Mouse (Mus musculus) adrenal gland, postnatal 0 days (tissue): ENCODE results near the gene Ovol3. TPM values are rescaled to one million over a fixed set of nuclear protein-coding genes. Genes with fewer than 3 reads are reported as not detected.

Experiments
- polyA plus RNA-seq: library from polyadenylated mRNA; unstranded; fragments of >200 nt; fragmentation: Nextera tagmentation; extraction: Ambion mirVana; gene quantifications from 2 replicates; pipeline ENCODE4 v1.2.1, GENCODE M21; 2015

Gene Ovol3
- polyA plus RNA-seq = not detected in 2 replicates

DNA sequence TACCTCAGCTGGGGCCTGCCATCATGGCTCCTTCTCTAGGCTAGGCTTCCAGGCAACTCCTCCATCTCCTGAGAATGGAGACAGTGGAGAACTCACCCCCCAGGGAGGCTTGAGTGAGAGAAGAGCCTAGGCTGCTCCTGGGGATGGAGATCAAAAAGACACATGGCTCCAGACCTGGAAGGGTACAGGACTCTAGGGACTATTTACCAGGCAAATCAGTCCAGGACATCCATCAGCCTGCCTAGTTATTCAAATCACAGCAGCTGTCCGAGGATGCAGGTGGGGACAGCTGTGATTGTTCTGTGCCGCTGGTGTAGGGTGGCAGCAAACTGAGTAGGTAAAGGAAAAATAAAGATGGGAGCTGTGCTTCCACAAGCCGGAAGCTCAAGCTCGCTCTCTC, at the start of gene Ovol3:
Gene Ovol3 (minus strand): TSS at position 101 of the 400 bp plus-strand sequence.

DNA sequence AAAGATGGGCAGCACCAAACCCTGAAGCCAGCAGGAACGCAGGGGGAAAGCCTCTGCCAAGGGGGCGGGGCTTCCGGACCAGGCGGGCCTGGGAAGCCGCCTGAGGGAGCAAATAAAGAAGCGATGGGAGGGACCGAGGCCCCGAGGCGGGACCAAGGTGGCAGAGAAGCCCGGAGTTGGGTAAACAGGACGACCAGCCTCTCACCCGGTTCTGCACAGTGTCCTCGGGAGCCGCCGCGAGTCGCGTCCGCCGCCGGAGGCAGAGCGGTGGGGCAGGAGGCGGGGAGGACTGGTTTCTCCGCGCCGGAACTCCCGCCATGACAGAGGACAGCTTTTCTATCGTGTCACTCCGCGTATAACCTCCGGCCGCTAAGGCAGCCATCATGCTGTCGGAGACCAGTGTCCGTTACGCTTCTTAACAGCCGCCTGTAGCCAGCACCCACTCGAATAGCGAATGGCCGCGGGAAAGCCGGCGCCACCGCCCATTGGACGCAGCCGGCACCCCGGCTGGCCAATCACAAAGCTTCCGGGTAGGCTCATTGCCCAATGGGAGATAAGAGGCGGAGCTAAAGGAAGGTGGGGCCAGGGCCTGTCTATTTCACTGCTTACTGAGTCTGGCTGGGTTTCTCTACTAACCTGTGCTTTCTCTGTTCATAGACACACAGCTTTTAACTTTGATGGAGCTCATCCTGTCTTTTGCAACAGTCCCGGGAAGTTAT, 44.6 kb upstream of the Ovol3 start, which contains the start of the genes Thap8 and Wdr62:
Gene Thap8 (plus strand): TSS at position 144 of the 719 bp plus-strand sequence.
Gene Wdr62 (minus strand): TSS at position 469 of the 719 bp plus-strand sequence.

DNA sequence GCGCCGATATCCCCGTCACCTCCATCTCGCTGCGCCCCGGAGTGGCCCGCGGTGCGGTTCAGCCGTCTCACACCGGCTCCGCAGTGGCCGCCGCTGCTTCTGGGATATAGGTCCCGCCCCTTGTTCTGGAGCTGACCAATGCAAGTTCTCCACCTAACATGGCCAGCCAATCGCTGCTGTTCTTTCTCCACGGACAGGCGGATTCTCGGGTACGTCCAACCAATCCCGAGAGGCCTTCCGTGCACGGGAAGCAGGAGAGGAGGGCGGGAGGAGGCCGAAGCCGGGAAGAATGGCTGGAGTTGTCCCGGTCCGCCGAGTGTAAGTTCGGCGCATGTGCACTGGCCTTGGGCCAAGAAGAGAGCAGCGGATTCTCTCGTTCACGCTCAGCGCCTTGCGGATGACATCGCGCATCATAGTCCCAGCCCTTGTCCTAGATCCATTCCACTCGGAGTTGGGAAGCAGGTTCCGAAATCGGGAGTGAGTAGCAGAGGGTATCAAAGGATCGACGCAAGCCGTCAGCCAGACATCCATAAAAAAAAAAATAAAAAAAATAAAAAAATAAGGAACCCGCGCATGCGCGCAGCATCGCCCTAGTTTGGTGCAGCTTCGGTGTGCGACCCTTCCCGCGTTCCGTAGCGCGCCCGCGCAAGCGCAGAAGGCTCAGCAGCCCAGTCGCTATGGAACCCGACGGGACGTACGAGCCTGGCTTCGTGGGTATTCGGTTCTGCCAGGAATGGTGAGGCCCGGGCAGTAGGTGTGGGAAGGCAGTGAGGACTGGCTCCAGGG, 3.7 kb downstream of the Ovol3 start, which contains the start of the genes Polr2i and Tbcb:
Gene Polr2i (plus strand): TSS at position 280 of the 786 bp plus-strand sequence.
Gene Tbcb (minus strand): TSS at position 604 of the 786 bp plus-strand sequence.

GRCm38 (mm10) chr7:30198481-30198971, 37.0 kb downstream of the Ovol3 start, which contains the start of gene Capns1:
Capns1 (minus strand) TSS chr7:30198811.

DNA sequence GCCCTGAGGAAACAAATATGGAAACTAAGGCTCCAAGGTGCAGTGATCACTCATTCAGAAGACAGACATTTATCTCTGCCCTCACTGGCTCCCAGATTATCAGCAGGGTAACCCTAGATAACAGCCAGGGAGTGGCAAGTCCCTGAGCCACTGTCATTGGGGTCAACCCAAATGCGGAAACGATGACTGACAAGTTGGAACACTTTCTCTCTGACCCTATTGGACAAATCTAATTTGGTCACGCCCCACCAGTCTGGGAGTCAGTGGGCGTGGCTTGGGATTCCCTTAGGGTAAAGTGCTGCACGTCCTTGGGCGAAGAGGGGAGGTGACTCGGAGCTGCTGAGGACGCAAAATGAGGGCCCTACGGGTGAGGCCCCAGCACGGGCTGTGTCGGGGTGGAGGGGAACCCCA, 51.6 kb downstream of the Ovol3 start, which contains the start of gene Cox7a1:
Gene Cox7a1 (plus strand): TSS at position 266 of the 411 bp plus-strand sequence.

Other genes with a start within 250 kb of the Ovol3 start
- 3.5 and 4.4 TPM in 2 replicates for gene Zfp14, start 184.3 kb downstream of the Ovol3 start, polyA plus RNA-seq
- gene Zfp82, start 162.8 kb downstream of the Ovol3 start, polyA plus RNA-seq = 1.8 and 2.3 TPM in 2 replicates
- gene Gm26920, start 145.3 kb downstream of the Ovol3 start, polyA plus RNA-seq = 0.74 and 0.83 TPM in 2 replicates
- gene Zfp566, start 145.2 kb downstream of the Ovol3 start, polyA plus RNA-seq = 3.9 and 5.6 TPM in 2 replicates
- 47.3 and 47.5 TPM in 2 replicates for gene Zfp260, start 140.9 kb downstream of the Ovol3 start, polyA plus RNA-seq
- gene Zfp382, start 113.8 kb downstream of the Ovol3 start, polyA plus RNA-seq = 3.9 and 5.4 TPM in 2 replicates
- gene Zfp146, start 66.0 kb downstream of the Ovol3 start, polyA plus RNA-seq = 6.1 and 7.2 TPM in 2 replicates
- gene Cox7a1, start 51.6 kb downstream of the Ovol3 start, polyA plus RNA-seq = 44.3 and 48.0 TPM in 2 replicates
- 132 and 167 TPM in 2 replicates for gene Capns1, start 36.9 kb downstream of the Ovol3 start, polyA plus RNA-seq
- gene Polr2i, start 3.8 kb downstream of the Ovol3 start, polyA plus RNA-seq = 136 and 153 TPM in 2 replicates
- 167 and 170 TPM in 2 replicates for gene Tbcb, start 3.5 kb downstream of the Ovol3 start, polyA plus RNA-seq
- gene Thap8, start 44.4 kb upstream of the Ovol3 start, polyA plus RNA-seq = 0.43 and 0.65 TPM in 2 replicates
- gene Wdr62, start 44.7 kb upstream of the Ovol3 start, polyA plus RNA-seq = 2.7 and 3.7 TPM in 2 replicates
- 23.7 and 60.5 TPM in 2 replicates for gene Clip3, start 56.0 kb upstream of the Ovol3 start, polyA plus RNA-seq
- 67.9 and 101 TPM in 2 replicates for gene Alkbh6, start 73.0 kb upstream of the Ovol3 start, polyA plus RNA-seq
- 10.1 and 17.2 TPM in 2 replicates for gene Syne4, start 79.1 kb upstream of the Ovol3 start, polyA plus RNA-seq
- gene E130208F15Rik, start 86.0 kb upstream of the Ovol3 start, polyA plus RNA-seq = 1.7 and 4.2 TPM in 2 replicates
- 19.9 and 24.4 TPM in 2 replicates for gene Sdhaf1, start 88.2 kb upstream of the Ovol3 start, polyA plus RNA-seq
- 7.0 and 8.6 TPM in 2 replicates for gene Lrfn3, start 127.0 kb upstream of the Ovol3 start, polyA plus RNA-seq
- 130 and 219 TPM in 2 replicates for gene Tyrobp, start 178.0 kb upstream of the Ovol3 start, polyA plus RNA-seq
- 6.9 and 9.5 TPM in 2 replicates for gene Hcst, start 184.1 kb upstream of the Ovol3 start, polyA plus RNA-seq
- 0.88 and 1.7 TPM in 2 replicates for gene Nfkbid, start 186.0 kb upstream of the Ovol3 start, polyA plus RNA-seq
- 66.4 and 132 TPM in 2 replicates for gene Aplp1, start 209.8 kb upstream of the Ovol3 start, polyA plus RNA-seq
- gene Kirrel2, start 222.0 kb upstream of the Ovol3 start, polyA plus RNA-seq = not detected in 2 replicates
- 0.10 and 0.17 TPM in 2 replicates for gene Nphs1, start 222.6 kb upstream of the Ovol3 start, polyA plus RNA-seq